Mouse (Mus musculus): ENCODE data around the gene Krt88. TPM values are rescaled to one million over a fixed set of nuclear protein-coding genes. Genes with fewer than 3 reads are reported as not detected.

Gene Krt88
- total and polyA plus RNA-seq, 2 experiments from 2014 or later, result not detected

GRCm38 (mm10) chr15:101440837-101441236 is 6.7 kb upstream of the Krt88 start:
- Histone ChIP-seq H3K4me3 (ENCODE audit: low read depth, low read length) (no peak overlapping the region), H3K36me3 (replicated peaks; ENCODE audit: control insufficient read depth, insufficient read depth, low read length) (no peaks in the 10 kb centered on the region), H3K9ac (replicated peaks; ENCODE audit: low read depth, low read length) (no peak overlapping the region), H3K27me3 (ENCODE audit: control insufficient read depth, insufficient read depth, low read length) (peaks cover 31% of the 10 kb centered on the region), H3K4me2 (ENCODE audit: low read depth, low read length) (no peak overlapping the region), H3K9me3 (replicated peaks; ENCODE audit: control insufficient read depth, low read length) (no peaks in the 10 kb centered on the region), H3K4me1 (ENCODE audit: control insufficient read depth, insufficient read depth) (no peaks in the 10 kb centered on the region), H3K27ac (ENCODE audit: low read depth) (no peak overlapping the region)
- 63% methylated on average over 4 of the region's 4 CpGs for WGBS
- no peak for DNase-seq (ENCODE audit: low spot score)
- no peak for ATAC-seq (ENCODE audit: insufficient read depth, low read depth)
- TF ChIP-seq CTCF (IDR thresholded peaks at IDR 0.05; ENCODE audit: low read depth), result no peak
- no peak for TF ChIP-seq EP300 (IDR thresholded peaks at IDR 0.05; ENCODE audit: low read depth)

GRCm38 (mm10) chr15:101446572-101446971 is 972 bp upstream of the Krt88 start:
- no peak overlapping the region for H3K27ac ChIP-seq (ENCODE audit: low read depth)
- no peak for ATAC-seq (ENCODE audit: insufficient read depth, low read depth)
- no peak overlapping the region for H3K4me3 ChIP-seq (ENCODE audit: low read depth, low read length)
- TF ChIP-seq EP300 (IDR thresholded peaks at IDR 0.05; ENCODE audit: low read depth) (no peak), CTCF (IDR thresholded peaks at IDR 0.05; ENCODE audit: low read depth) (no peak)
- H3K27me3 ChIP-seq (ENCODE audit: control insufficient read depth, insufficient read depth, low read length), result no peaks in the 10 kb centered on the region
- H3K36me3 ChIP-seq (replicated peaks; ENCODE audit: control insufficient read depth, insufficient read depth, low read length), result no peaks in the 10 kb centered on the region
- H3K9me3 ChIP-seq (replicated peaks; ENCODE audit: control insufficient read depth, low read length), result no peaks in the 10 kb centered on the region
- H3K4me1 ChIP-seq (ENCODE audit: control insufficient read depth, insufficient read depth), result no peaks in the 10 kb centered on the region
- 33% methylated on average over 11 of the region's 11 CpGs for WGBS
- peak overlapping the region; percentile 34 for H3K4me2 ChIP-seq (ENCODE audit: low read depth, low read length)
- no peak overlapping the region for H3K9ac ChIP-seq (replicated peaks; ENCODE audit: low read depth, low read length)
- peak; percentile 29 for DNase-seq (ENCODE audit: low spot score)

GRCm38 (mm10) chr15:101453093-101453736 is 5.7 kb downstream of the Krt88 start:
- Histone ChIP-seq H3K4me2 (ENCODE audit: low read depth, low read length) (no peak overlapping the region), H3K4me1 (ENCODE audit: control insufficient read depth, insufficient read depth) (no peaks in the 10 kb centered on the region), H3K27ac (ENCODE audit: low read depth) (no peak overlapping the region), H3K9me3 (replicated peaks; ENCODE audit: control insufficient read depth, low read length) (peaks cover 5% of the 10 kb centered on the region; the same call in 1 of the 2 replicates), H3K9ac (replicated peaks; ENCODE audit: low read depth, low read length) (no peak overlapping the region), H3K4me3 (ENCODE audit: low read depth, low read length) (no peak overlapping the region), H3K36me3 (replicated peaks; ENCODE audit: control insufficient read depth, insufficient read depth, low read length) (no peaks in the 10 kb centered on the region), H3K27me3 (ENCODE audit: control insufficient read depth, insufficient read depth, low read length) (no peaks in the 10 kb centered on the region)
- DNase-seq (ENCODE audit: low spot score) (peak; percentile 66), ATAC-seq (ENCODE audit: insufficient read depth, low read depth) (peak; percentile 85)
- no peak for TF ChIP-seq EP300 (IDR thresholded peaks at IDR 0.05; ENCODE audit: low read depth)
- peak; percentile 71 for TF ChIP-seq CTCF (IDR thresholded peaks at IDR 0.05; ENCODE audit: low read depth)
- 5% methylated on average over 13 of the region's 13 CpGs for WGBS

- H3K36me3 ChIP-seq (replicated peaks; ENCODE audit: control insufficient read depth, insufficient read depth, low read length), result no peaks in the 10 kb centered on the region
- no peak for TF ChIP-seq EP300 (IDR thresholded peaks at IDR 0.05; ENCODE audit: low read depth)
- no peak for TF ChIP-seq CTCF (IDR thresholded peaks at IDR 0.05; ENCODE audit: low read depth)
- no peaks in the 10 kb centered on the region for H3K27me3 ChIP-seq (ENCODE audit: control insufficient read depth, insufficient read depth, low read length)
- H3K4me3 ChIP-seq (ENCODE audit: low read depth, low read length), result no peak overlapping the region
- H3K27ac ChIP-seq (ENCODE audit: low read depth), result no peak overlapping the region
- H3K4me2 ChIP-seq (ENCODE audit: low read depth, low read length), result no peak overlapping the region
- H3K9ac ChIP-seq (replicated peaks; ENCODE audit: low read depth, low read length), result no peak overlapping the region
- 77% methylated on average over 8 of the region's 8 CpGs for whole genome bisulfite sequencing
- DNase-seq (ENCODE audit: low spot score) (no peak), ATAC-seq (ENCODE audit: insufficient read depth, low read depth) (no peak)
- no peaks in the 10 kb centered on the region for H3K4me1 ChIP-seq (ENCODE audit: control insufficient read depth, insufficient read depth)
- peaks cover 5% of the 10 kb centered on the region; the same call in 1 of the 2 replicates for H3K9me3 ChIP-seq (replicated peaks; ENCODE audit: control insufficient read depth, low read length)
Observed at GRCm38 (mm10) chr15:101454774-101455173, 7.2 kb downstream of the Krt88 start.

GRCm38 (mm10) chr15:101455292-101455691 is 7.7 kb downstream of the Krt88 start:
- DNase-seq (ENCODE audit: low spot score), result no peak
- Histone ChIP-seq H3K4me1 (ENCODE audit: control insufficient read depth, insufficient read depth) (no peaks in the 10 kb centered on the region), H3K9me3 (replicated peaks; ENCODE audit: control insufficient read depth, low read length) (peaks cover 5% of the 10 kb centered on the region; the same call in 1 of the 2 replicates), H3K27me3 (ENCODE audit: control insufficient read depth, insufficient read depth, low read length) (no peaks in the 10 kb centered on the region), H3K27ac (ENCODE audit: low read depth) (no peak overlapping the region), H3K4me2 (ENCODE audit: low read depth, low read length) (no peak overlapping the region), H3K36me3 (replicated peaks; ENCODE audit: control insufficient read depth, insufficient read depth, low read length) (no peaks in the 10 kb centered on the region), H3K9ac (replicated peaks; ENCODE audit: low read depth, low read length) (no peak overlapping the region), H3K4me3 (ENCODE audit: low read depth, low read length) (no peak overlapping the region)
- ATAC-seq (ENCODE audit: insufficient read depth, low read depth), result no peak
- WGBS, result 71% methylated on average over 2 of the region's 2 CpGs
- TF ChIP-seq CTCF (IDR thresholded peaks at IDR 0.05; ENCODE audit: low read depth), result no peak
- TF ChIP-seq EP300 (IDR thresholded peaks at IDR 0.05; ENCODE audit: low read depth), result no peak

GRCm38 (mm10) chr15:101455891-101456290 is 8.3 kb downstream of the Krt88 start:
- ATAC-seq (ENCODE audit: insufficient read depth, low read depth) (no peak), DNase-seq (ENCODE audit: low spot score) (no peak)
- H3K9me3 ChIP-seq (replicated peaks; ENCODE audit: control insufficient read depth, low read length), result peaks cover 5% of the 10 kb centered on the region; the same call in 1 of the 2 replicates

More at GRCm38 (mm10) chr15:101455891-101456290, 8.3 kb downstream of the Krt88 start:
- Histone ChIP-seq H3K36me3 (replicated peaks; ENCODE audit: control insufficient read depth, insufficient read depth, low read length) (no peaks in the 10 kb centered on the region), H3K4me2 (ENCODE audit: low read depth, low read length) (no peak overlapping the region), H3K9ac (replicated peaks; ENCODE audit: low read depth, low read length) (no peak overlapping the region), H3K27ac (ENCODE audit: low read depth) (no peak overlapping the region), H3K4me1 (ENCODE audit: control insufficient read depth, insufficient read depth) (no peaks in the 10 kb centered on the region), H3K27me3 (ENCODE audit: control insufficient read depth, insufficient read depth, low read length) (no peaks in the 10 kb centered on the region), H3K4me3 (ENCODE audit: low read depth, low read length) (no peak overlapping the region)
- WGBS, result 83% methylated on average over 6 of the region's 6 CpGs
- TF ChIP-seq EP300 (IDR thresholded peaks at IDR 0.05; ENCODE audit: low read depth) (no peak), CTCF (IDR thresholded peaks at IDR 0.05; ENCODE audit: low read depth) (no peak)

Measured in heart, postnatal 0 days (tissue).